Mouse (Mus musculus) B cell, adult 2 months (primary cell): ENCODE data around the gene Mad2l1bp.

Experiments used
- DNase-seq, 2 experiments: peaks; one replicate each; pipeline ENCODE4 v3.0.0; 2022

Mad2l1bp gene

DNA sequence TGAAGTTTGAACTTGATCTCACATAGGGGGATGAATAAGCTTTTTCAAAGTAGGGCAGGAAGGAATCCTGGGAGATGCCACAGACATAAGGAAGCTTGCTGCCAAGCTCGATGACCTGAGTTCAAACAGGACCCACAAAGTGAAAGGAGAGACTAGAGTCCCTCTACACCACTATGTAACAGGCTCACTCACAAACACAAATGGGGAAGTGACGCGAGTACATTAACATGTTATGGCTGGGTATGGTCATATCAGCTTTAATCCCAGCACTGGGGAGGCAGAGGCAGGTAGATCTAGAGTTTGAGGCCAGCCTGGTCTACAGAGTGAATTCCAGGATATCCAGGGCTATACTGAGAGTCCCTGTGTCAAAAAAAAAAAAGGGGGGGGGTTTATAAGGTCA, 983 bp upstream of the Mad2l1bp start:
- DNase-seq, result peak; percentile 31 to 45

DNA sequence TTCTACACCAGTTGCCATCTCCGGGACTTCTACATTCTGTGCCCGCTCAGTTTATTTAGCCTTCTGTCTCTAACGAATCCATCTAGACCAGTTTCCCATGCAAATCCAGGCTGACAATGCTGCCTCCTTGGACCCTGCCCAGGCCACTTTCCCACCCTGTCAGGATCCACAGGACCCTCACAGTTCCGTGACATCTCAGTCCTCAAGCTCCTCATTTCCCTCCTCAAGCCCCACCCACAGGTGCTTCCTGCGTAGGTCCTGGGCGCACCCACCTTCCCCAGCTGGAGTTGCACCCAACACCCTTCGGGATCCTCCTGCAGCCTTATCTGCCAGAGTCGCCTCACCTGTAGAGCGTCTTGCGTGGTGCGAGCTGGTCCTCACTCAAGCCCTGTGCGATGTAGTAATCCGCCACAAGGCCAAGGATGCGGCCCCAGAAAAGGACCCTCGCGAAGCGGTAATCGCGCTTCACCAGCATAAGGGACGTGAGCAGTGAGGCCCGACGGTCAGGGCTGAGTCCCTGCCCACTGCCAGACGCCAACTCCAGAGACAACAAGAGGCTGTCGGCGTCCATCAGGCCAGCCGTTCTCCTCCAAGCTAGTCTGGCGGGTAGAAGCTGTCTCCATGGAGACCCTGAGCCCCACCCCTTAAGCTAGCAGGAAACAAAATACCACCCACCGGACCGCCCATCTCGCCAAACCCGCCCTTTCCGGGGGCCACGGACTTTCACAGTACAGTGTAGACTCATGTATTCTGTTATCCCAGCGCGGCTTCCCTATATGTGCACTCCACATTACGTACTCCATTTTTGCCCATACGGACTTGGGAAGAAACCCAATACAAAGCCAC, 9.6 kb downstream of the Mad2l1bp start, which contains the start of gene Rsph9:
Rsph9 (minus strand) TSS at position 639 of the 846 bp plus-strand sequence.
- peak; percentile 84 to 87 for DNase-seq

DNA sequence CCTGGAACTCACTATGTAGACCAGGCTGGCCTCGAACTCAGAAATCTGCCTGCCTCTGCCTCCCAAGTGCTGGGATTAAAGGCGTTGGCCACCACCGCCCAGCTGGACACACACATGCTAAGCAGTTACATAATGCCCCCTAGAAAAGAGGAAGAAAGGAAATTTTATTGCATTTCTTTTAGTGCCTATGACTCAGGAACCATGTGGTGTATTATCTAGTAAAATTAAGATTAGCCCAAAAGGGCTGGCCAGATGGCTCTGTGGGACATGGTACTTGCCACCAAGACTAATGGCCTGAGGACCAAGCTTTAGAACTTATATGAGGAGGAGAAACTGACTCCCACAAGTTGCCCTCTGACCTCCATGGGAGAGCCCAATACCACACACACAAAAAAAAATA, 13.5 kb downstream of the Mad2l1bp start:
- no peak for DNase-seq

DNA sequence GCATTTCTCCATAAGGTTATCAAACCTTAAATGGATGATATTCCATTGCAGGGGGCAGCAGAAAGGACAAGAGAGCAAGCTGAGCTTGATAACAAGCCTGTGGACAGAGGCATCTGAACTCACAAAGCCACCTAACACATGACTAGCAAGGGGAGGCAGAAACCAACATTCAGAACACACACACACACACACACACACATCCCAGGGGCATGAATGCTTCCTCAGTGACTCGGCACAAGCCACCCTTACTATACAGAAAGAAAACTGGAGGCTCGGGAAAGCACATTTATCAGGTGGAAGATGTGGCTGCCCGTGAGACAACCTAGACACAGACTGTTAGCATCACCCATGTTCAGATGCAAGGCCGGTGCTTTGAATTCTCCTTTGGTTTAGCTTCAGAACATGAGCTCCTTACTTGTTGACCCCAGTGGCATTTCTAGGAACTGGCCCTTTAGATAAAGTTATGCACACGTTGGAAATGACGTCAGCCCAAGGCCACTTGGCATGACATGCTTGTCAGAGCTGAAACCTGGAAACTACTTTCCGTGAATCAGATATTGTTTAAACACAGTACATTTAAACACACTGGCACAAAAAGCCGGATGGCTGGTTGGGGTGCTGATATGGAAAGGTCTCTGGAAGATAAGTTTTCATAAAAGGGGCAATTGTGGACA, 14.7 kb downstream of the Mad2l1bp start:
- DNase-seq, result no peak

DNA sequence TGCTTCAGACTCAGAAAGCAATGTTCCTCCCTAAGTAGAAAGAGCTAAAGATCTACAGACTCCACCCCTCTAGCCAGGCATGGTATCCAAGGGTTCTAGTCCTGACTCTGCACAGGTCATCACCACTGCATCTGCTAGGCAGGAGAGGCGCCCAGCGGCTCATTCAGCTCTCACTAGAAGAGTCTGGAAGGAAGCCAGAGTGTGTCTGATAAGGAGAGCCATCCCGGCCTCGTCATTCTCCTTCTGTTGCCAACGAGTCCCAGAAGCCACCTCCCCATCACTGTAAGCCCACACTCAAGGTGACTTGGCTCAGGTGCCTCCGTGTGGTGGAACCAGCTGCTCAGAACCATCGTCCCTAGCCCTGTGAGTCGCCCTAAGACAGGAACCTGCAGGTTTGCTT, 20.5 kb downstream of the Mad2l1bp start:
- no peak for DNase-seq

DNA sequence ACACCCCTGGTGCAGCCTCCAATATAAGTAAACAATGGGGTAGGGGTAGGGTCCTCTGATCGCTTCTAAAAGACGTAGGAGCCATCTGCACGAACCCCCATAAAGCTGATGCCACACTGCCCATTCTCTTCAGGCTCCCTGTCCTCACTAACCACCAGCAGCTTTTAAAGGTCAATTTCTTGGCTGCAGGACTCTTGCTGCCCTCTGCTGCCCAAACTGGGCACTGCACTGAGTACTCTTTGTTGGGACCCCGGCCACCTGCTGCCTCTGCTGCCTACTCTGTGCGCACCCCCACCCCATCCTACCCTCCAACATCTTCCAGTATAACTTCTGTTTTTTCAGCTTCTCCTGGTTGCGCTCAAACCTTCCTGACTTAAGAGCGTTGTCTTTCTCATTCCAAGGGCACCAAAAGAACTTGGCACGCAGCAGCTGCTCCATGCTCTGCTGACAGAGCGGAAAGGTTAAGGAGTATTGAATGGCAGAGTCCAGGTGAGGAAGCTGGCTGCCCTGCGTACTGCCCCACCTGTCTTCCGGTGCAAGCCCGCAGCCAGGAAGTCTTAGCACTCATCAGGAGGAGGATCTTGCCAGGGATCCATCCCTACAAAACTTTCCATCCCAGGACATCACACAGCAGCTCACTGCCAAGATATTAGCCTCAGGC, 21.2 kb downstream of the Mad2l1bp start:
- DNase-seq, result peak; percentile 74 to 75

DNA sequence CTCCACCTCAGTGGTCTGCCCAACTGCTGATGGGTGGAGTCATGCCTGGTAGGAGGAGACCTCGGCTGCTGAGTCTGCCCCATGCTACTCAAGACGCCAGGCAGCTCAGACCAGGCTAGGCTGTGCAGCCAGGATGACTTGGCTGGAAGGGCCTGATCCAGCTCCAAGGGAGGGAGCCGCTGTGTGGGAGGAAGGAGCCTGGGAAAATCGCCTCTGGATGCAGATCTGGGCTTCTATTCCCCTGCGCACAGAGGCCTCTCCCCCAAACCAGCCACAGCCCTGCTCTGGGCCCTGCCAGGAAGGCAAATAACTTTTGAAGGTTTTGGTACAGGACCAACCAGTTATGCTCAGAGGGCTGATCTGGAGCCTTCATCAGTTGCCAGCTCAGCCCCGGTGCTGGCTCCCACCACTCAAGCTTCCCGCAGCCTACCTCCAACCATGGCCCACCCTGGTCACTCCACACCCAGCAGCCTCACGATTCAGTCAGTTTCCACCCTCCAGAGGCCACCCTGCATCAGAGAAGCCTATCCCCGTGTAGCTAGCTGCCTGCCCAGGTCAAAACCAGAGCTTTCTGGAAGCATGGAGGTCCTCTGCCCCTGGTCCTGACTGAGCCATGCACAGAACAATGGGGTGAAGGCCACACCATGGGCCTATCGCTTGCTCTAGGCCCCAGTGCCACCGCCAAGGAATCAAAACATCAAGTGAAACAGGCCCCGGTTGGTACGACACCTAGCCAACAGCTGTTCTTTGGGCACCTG, 23.4 kb downstream of the Mad2l1bp start:
- no peak for DNase-seq

DNA sequence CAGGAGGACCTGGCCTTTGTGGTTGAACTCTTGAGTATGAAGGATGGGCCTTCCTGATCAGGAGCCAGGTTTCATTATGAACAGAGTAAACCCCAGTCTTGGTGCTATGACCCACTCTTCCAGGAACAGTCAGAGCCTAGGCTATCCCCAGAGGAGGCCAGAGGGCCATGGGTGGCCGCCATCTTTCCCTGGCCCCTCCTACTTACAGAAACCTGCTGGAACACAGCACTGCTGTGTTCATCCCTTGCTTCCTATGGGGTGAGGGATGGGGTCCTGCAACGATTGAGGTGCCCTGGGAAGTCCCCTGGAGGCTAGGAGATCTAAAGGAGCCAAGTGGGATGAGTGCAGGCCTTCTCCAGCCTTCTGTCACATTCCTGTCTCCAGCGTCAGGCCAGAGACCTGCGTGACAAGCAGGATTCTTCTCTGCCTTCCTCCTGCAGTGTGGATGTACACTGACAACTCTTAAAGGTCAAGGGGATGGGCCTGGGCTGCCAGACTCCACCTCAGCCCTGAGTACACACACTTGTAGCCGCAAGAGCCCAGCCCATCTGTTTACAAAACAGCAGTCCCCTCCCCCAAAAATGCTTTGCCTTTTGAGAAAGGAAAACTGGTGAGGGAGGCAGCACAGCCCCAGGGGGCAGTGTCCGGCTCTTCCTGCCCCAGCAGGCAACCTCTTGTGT, 25.4 kb downstream of the Mad2l1bp start:
- DNase-seq, result no peak

DNA sequence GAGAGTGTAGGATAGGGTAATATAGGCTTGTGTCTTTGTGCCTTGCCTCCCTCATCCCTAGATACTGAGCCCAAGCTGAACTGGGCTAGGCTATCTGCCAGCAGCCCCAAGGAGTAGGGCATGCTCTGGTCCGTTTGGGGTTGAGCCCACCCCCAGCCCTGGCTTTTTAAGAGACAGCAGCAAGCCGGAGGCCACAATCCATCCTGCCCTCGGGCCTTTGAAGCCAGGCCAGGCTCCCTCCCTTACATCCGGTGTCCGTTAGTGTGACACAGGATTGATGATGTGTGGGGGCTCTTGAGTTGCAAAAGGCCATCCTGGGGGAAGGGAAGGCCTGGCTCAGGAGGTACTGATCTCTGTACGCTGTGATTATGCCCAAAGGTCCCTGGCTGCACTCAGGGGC, 26.7 kb downstream of the Mad2l1bp start:
- no peak for DNase-seq

DNA sequence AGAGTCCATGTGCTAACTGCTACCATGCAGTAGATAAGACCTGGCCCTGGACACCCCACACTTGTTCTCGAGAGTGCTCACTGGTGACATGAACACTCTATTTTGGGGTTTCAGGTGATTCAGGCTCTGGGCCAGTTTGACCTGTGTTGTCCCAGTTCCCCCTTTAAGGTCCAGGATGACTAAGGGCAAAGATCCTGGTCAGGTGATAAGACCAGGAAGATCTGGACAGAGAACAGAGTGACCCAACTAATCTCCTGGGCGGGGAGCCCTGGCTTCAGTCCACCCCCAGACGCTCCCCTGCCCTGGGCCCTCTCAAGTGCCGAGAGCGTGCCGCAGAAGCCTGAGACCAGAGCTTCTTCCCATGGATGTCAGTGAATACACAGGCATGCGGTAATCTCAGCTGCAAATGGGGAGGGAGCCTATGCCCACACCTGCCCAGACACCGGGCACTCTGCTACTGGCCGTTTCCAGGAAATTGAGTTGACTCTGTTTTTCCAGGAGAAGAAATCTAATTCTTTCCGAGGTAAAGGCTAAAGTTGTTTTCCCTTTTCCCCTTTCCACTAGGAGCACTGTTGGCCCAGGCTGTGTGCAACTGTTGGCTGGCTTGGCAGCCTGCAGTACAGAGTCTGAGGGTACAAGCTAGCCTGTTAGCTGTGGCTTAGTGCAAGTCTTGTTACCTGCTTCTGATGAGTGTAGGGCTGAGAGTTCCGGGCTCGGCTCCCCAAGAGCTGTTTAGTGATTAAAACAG, 29.2 kb downstream of the Mad2l1bp start:
- DNase-seq, result no peak

DNA sequence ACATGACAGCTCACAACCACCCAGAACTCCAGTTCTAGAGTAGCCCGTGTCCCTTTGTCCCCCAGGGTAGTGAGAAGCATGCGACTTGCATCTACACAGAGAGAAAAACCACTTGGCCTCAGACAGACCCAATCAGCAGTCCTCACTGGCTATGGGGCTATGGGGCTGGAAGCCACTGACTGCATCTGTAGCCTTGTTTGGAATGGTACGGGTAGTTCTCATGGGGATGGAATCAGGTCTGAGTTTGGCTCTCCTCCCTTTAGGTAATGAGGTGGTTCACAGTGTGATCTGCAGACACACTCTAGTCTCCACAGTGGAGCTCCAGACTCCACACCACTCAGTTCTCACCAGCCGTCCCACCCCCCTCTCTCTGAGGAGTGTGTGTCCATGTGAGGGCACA, 30.1 kb downstream of the Mad2l1bp start:
- DNase-seq, result no peak

DNA sequence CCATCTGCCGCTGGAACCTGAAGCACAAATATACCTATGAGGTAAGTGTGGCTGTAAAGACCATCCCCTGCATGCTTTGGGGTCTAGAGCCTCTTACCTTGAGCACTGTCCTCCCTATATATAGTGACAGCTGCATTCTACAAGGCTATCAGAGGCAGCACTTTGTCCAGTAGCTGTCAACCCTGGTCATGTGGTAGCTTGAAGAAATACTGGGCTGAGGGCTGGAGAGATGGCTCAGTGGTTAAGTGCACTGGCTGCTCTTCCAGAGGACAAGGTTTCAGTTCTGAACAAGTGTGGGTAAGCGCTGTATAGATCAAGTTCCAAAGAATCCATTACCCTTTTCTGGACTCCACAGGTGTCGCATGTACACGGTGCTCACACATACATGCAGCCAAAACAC, 30.6 kb downstream of the Mad2l1bp start:
- no peak for DNase-seq

DNA sequence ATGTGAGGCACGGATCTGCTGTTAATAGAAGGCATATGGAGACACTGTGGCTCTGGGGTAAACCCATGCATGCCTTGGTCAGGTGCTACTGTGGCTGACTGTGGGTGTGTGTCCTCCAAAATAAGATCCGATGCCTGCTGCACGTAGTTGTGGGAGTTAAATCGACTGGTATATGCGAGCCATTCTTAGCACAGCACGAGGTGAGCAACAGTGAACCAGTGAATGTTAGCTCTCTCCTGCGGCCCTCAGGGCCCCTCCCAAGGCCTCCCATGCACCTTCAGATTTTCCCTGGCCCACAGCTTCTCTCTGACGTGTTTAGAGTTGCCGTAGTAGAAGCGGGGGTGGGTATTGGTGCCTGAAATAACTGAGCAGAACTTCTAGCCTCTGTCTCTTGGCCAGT, 33.7 kb downstream of the Mad2l1bp start:
- DNase-seq, result no peak

DNA sequence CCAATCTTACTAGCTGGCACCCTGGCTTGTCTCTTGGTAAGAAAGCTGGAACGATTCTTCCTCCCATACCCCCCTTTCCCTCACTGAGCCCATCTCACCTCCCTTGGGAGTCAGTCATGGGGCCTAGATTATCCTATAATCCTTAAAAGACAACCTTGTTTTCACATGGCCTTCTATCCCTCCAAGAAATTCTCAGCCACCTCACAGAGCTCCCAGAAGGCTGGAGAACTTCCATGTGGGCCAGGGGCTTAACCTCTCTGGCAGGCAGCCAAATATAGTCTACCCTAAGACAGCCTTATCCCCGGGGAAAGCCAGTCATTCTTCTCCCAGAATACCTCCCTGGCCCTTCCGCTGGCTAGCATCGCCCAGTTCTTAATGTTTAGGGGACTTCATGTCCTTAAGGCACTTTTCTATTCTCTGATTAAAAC, 34.9 kb downstream of the Mad2l1bp start:
- no peak for DNase-seq

DNA sequence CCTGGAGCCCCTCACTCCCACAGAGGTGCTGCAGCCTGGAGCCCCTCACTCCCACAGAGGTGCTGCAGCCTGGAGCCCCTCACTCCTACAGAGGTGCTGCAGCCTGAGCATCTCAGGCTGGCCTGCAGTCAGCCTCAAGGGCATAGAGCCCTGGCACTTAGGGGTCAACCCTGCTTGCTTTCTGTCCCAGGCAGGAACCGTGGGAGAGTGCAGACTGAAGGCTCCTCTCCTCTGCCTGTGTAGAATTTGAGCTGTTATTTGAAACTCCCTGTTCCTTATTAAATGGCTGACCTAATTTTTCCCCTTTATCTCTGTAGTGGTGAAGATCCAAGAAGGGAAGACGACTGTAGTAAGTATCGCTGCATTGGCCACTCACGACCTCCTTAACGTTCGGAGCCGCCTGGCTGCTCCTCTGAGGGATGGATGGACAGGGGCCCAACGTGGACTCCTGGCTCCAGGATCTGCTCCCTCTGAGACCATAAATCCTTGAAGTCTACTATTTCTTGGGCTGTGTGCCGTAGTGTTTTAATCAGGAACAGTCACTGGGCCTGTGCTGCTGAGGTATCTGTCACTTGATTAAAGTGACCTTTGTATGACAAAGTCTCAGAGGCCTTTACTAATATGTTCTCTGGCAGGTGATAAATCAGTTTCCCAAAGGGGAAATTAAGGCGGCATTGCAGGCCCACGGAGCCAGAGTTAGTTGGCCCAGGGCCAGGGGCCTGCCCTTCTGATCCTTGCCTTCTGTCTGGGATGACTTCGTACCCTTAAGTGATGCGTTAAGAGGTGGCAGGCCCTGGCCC, 35.5 kb downstream of the Mad2l1bp start:
- no peak for DNase-seq

DNA sequence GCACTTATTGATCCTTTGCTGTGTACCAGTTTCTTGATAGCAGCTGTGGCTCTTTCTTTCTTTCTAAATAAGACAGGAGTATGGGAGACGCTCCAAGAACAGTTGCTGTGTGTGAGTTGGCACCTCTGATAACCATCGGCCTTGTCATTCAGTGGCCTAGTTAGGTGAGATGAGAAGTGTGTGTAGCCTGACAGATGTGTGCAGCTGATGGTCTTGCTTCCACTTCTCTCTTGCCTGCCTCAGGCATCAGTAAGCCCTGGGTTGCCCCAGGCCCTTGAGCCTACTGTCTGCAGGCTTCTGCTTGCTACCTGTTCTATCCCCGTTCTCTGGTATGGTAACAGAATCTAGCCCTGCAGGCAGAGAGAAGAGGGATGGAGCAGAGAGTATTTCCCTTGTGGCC, 36.5 kb downstream of the Mad2l1bp start:
- no peak for DNase-seq

DNA sequence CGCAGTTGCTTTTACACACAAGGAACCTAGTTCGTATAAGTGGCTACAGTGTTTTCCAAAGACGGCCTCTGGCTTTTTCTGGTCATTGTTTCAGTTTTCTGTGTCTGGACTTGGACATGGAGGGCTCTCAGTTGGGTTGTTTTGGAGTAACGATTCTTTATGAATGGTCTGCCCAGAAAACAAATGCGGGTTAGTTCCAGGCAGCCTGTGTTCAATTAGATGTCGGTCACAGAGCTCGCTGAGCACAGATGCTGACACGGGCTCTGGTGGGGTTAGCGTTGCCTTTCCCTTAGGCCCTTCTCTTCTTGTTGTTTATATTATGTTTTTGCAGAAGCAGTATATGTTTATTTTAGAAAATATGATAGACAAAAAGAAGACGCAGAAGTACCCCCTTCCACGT, 37.2 kb downstream of the Mad2l1bp start:
- DNase-seq, result no peak

DNA sequence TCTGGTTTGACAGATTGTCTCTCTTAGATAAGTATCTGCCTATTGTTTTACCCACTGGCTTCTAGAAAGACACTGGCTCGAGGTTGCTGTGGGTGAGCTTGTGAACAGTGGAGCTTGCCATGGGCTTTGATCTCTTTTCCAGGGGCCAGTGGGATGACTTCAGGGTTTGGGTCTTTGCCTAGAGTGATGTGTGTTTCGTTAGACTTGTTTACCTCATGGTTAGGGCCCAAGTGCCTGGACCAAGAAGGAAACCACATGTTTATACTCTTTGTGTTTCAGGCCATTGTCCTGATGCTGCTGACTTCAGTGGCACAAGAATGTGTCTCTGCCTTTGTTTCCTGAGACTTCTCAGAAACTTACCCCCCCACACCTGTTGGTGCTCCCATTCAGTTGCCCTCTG, 37.9 kb downstream of the Mad2l1bp start:
- DNase-seq, result no peak

DNA sequence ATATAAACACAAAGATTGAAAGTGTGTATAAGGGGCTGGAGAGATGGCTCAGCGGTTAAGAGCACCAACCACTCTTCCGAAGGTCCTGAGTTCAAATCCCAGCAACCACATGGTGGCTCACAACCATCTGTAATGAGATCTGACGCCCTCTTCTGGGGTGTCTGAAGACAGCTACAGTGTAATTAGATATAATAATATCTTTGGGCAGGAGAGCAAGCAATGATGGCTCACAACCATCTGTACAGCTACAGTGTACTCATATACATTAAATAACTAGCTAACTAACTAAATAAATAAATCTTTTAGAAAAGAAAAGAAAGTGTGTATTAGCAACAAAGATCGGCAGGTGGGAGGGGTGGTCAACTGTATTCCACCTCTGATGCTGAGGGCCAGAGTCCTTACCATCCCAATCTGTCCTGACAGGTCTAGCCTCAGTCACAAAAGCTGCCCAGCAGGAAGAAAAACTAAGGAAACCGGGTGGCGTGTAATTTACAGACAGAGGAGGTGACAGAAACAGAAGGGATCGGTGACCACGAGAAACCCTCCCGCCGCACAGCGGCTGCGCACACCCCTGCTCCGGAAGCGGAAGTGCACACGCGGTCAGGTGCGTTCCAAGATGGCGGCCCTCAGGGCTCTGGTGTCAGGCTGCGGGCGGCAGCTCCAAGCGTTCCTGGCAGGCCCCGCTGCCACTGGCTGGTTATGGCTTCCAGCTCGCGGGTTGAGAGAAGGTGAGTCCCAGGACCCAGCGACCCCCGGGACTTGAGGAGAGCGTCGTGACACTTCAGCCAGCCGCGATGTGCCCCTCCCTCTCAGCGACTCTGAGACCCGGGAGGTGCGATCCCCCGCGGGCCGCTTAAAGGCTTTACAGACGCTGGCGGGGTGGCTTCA, 42.7 kb downstream of the Mad2l1bp start, which contains the start of gene Mrps18a:
Mrps18a (plus strand) TSS at position 585 of the 888 bp plus-strand sequence.
- peak; percentile 88 for DNase-seq

DNA sequence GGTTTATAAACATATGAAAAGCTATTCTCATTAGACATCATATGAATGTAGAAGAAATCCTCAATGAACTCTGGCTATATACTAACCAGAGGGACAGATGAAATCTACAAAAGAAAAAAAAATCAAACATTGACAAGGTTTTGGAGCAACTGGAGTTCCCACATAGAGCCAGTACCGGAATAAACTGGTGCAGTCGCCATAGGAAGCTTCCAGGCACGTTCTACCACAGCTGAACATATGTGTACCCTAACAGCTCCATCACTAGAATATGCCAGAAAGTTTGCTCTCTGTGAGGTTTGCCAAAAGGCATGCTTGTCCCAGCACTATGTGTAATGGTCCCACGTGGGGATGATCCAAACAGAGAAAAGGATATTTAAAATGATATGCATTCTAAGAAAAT, 45.1 kb downstream of the Mad2l1bp start:
- no peak for DNase-seq
